Mouse (Mus musculus): Measurements from ENCODE around the gene Rwdd4a. TPM values are rescaled to one million over a fixed set of nuclear protein-coding genes. Genes with fewer than 3 reads are reported as not detected.

Gene Rwdd4a
- polyA plus RNA-seq (2014; fragmentation: Nextera tagmentation; extraction: Ambion mirVana) = 49.9 and 56.1 TPM in 2 replicates

GRCm38 (mm10) chr8:47533344-47534125 lies at the start of gene Rwdd4a, which contains the start of gene Trappc11:
TSS of gene Rwdd4a (plus strand) at chr8:47533664.
TSS of gene Trappc11 (minus strand) at chr8:47533470.
- peak within 1 kb of the TSS; percentile 86 for H3K9ac ChIP-seq (ENCODE audit: low read length)
- H3K4me3 ChIP-seq (ENCODE audit: low read depth, low read length) = peak within 1 kb of the TSS; percentile 84
- no peaks in the 10 kb centered on the region for H3K27me3 ChIP-seq (ENCODE audit: control insufficient read depth, insufficient read depth, low read length)
- peaks cover 3% of the 10 kb centered on the region; the same call in 1 of the 2 replicates for H3K36me3 ChIP-seq (ENCODE audit: control insufficient read depth, insufficient read depth, low read length)
- H3K9me3 ChIP-seq (ENCODE audit: control insufficient read depth, low read length) = no peaks in the 10 kb centered on the region
- H3K4me2 ChIP-seq (ENCODE audit: low read depth, low read length, severe bottlenecking) = peak within 1 kb of the TSS; percentile 90
- ATAC-seq (replicated peaks; ENCODE audit: low FRiP score) (peak; percentile 100), DNase-seq (ENCODE audit: low spot score) (peak; percentile 94)
- peak within 1 kb of the TSS; percentile 42; the same call in 1 of the 2 replicates for H3K27ac ChIP-seq (ENCODE audit: low read depth, low read length)
- under 1% methylated on average over 64 of the region's 65 CpGs for WGBS
- H3K4me1 ChIP-seq (replicated peaks; ENCODE audit: control insufficient read depth, insufficient read depth, low read length) = peaks cover 2% of the 10 kb centered on the region; the same call in 1 of the 2 replicates

GRCm38 (mm10) chr8:47487231-47487630 lies 46.2 kb upstream of the Rwdd4a start:
- DNase-seq (ENCODE audit: low spot score) = no peak
- no peaks in the 10 kb centered on the region; the same call in 1 of the 2 replicates for H3K9me3 ChIP-seq (ENCODE audit: control insufficient read depth, low read length)
- H3K4me1 ChIP-seq (replicated peaks; ENCODE audit: control insufficient read depth, insufficient read depth, low read length) = no peaks in the 10 kb centered on the region; the same call in 1 of the 2 replicates
- H3K36me3 ChIP-seq (ENCODE audit: control insufficient read depth, insufficient read depth, low read length) = peaks cover 2% of the 10 kb centered on the region; the same call in 1 of the 2 replicates
- WGBS = 88% methylated on average over 3 of the region's 3 CpGs
- H3K4me2 ChIP-seq (ENCODE audit: low read depth, low read length, severe bottlenecking) = no peak overlapping the region
- H3K9ac ChIP-seq (ENCODE audit: low read length) = no peak overlapping the region
- ATAC-seq (replicated peaks; ENCODE audit: low FRiP score) = no peak
- no peak overlapping the region for H3K27ac ChIP-seq (ENCODE audit: low read depth, low read length)
- no peak overlapping the region for H3K4me3 ChIP-seq (ENCODE audit: low read depth, low read length)
- H3K27me3 ChIP-seq (ENCODE audit: control insufficient read depth, insufficient read depth, low read length) = no peaks in the 10 kb centered on the region

- peaks cover 4% of the 10 kb centered on the region; the same call in 1 of the 2 replicates for H3K36me3 ChIP-seq (ENCODE audit: control insufficient read depth, insufficient read depth, low read length)
- H3K9ac ChIP-seq (ENCODE audit: low read length) = no peak overlapping the region
- no peaks in the 10 kb centered on the region for H3K9me3 ChIP-seq (ENCODE audit: control insufficient read depth, low read length)
- H3K4me2 ChIP-seq (ENCODE audit: low read depth, low read length, severe bottlenecking) = no peak overlapping the region
- no peak overlapping the region for H3K27ac ChIP-seq (ENCODE audit: low read depth, low read length)
- H3K4me3 ChIP-seq (ENCODE audit: low read depth, low read length) = no peak overlapping the region
- DNase-seq (ENCODE audit: low spot score) = no peak
- 95% methylated on average over 12 of the region's 12 CpGs for whole genome bisulfite sequencing
- H3K27me3 ChIP-seq (ENCODE audit: control insufficient read depth, insufficient read depth, low read length) = no peaks in the 10 kb centered on the region
- ATAC-seq (replicated peaks; ENCODE audit: low FRiP score) = no peak
- no peaks in the 10 kb centered on the region for H3K4me1 ChIP-seq (replicated peaks; ENCODE audit: control insufficient read depth, insufficient read depth, low read length)
Measured at GRCm38 (mm10) chr8:47493106-47493505, 40.4 kb upstream of the Rwdd4a start.

GRCm38 (mm10) chr8:47494602-47495153 lies 38.8 kb upstream of the Rwdd4a start:
- Histone ChIP-seq H3K4me3 (ENCODE audit: low read depth, low read length) (no peak overlapping the region), H3K9ac (ENCODE audit: low read length) (no peak overlapping the region), H3K27me3 (ENCODE audit: control insufficient read depth, insufficient read depth, low read length) (no peaks in the 10 kb centered on the region), H3K4me2 (ENCODE audit: low read depth, low read length, severe bottlenecking) (no peak overlapping the region), H3K4me1 (replicated peaks; ENCODE audit: control insufficient read depth, insufficient read depth, low read length) (no peaks in the 10 kb centered on the region), H3K36me3 (ENCODE audit: control insufficient read depth, insufficient read depth, low read length) (peaks cover 4% of the 10 kb centered on the region; the same call in 1 of the 2 replicates), H3K27ac (ENCODE audit: low read depth, low read length) (no peak overlapping the region), H3K9me3 (ENCODE audit: control insufficient read depth, low read length) (no peaks in the 10 kb centered on the region)
- ATAC-seq (replicated peaks; ENCODE audit: low FRiP score) = no peak
- DNase-seq (ENCODE audit: low spot score) = no peak
- WGBS = 91% methylated on average over 12 of the region's 12 CpGs

- ATAC-seq (replicated peaks; ENCODE audit: low FRiP score) = no peak
- no peak for DNase-seq (ENCODE audit: low spot score)
- WGBS = 93% methylated on average over 6 of the region's 6 CpGs
- no peaks in the 10 kb centered on the region for H3K4me1 ChIP-seq (replicated peaks; ENCODE audit: control insufficient read depth, insufficient read depth, low read length)
- H3K9me3 ChIP-seq (ENCODE audit: control insufficient read depth, low read length) = no peaks in the 10 kb centered on the region
- no peaks in the 10 kb centered on the region for H3K27me3 ChIP-seq (ENCODE audit: control insufficient read depth, insufficient read depth, low read length)
- no peak overlapping the region for H3K27ac ChIP-seq (ENCODE audit: low read depth, low read length)
- H3K36me3 ChIP-seq (ENCODE audit: control insufficient read depth, insufficient read depth, low read length) = peaks cover 4% of the 10 kb centered on the region; the same call in 1 of the 2 replicates
- H3K4me2 ChIP-seq (ENCODE audit: low read depth, low read length, severe bottlenecking) = no peak overlapping the region
- H3K9ac ChIP-seq (ENCODE audit: low read length) = no peak overlapping the region
- no peak overlapping the region for H3K4me3 ChIP-seq (ENCODE audit: low read depth, low read length)
Measured at GRCm38 (mm10) chr8:47495428-47495827, 38.0 kb upstream of the Rwdd4a start.

- Histone ChIP-seq H3K4me2 (ENCODE audit: low read depth, low read length, severe bottlenecking) (no peak overlapping the region), H3K27me3 (ENCODE audit: control insufficient read depth, insufficient read depth, low read length) (no peaks in the 10 kb centered on the region), H3K27ac (ENCODE audit: low read depth, low read length) (no peak overlapping the region), H3K9me3 (ENCODE audit: control insufficient read depth, low read length) (no peaks in the 10 kb centered on the region), H3K36me3 (ENCODE audit: control insufficient read depth, insufficient read depth, low read length) (no peaks in the 10 kb centered on the region; the same call in 1 of the 2 replicates), H3K4me1 (replicated peaks; ENCODE audit: control insufficient read depth, insufficient read depth, low read length) (no peaks in the 10 kb centered on the region), H3K9ac (ENCODE audit: low read length) (no peak overlapping the region), H3K4me3 (ENCODE audit: low read depth, low read length) (no peak overlapping the region)
- 89% methylated on average over 2 of the region's 2 CpGs for WGBS
- ATAC-seq (replicated peaks; ENCODE audit: low FRiP score) (no peak), DNase-seq (ENCODE audit: low spot score) (no peak)
Measured at GRCm38 (mm10) chr8:47501994-47502393, 31.5 kb upstream of the Rwdd4a start.

GRCm38 (mm10) chr8:47502546-47502945 lies 30.9 kb upstream of the Rwdd4a start:
- Histone ChIP-seq H3K4me2 (ENCODE audit: low read depth, low read length, severe bottlenecking) (no peak overlapping the region), H3K4me3 (ENCODE audit: low read depth, low read length) (no peak overlapping the region), H3K4me1 (replicated peaks; ENCODE audit: control insufficient read depth, insufficient read depth, low read length) (no peaks in the 10 kb centered on the region), H3K9me3 (ENCODE audit: control insufficient read depth, low read length) (no peaks in the 10 kb centered on the region), H3K36me3 (ENCODE audit: control insufficient read depth, insufficient read depth, low read length) (no peaks in the 10 kb centered on the region; the same call in 1 of the 2 replicates), H3K9ac (ENCODE audit: low read length) (no peak overlapping the region), H3K27ac (ENCODE audit: low read depth, low read length) (no peak overlapping the region), H3K27me3 (ENCODE audit: control insufficient read depth, insufficient read depth, low read length) (no peaks in the 10 kb centered on the region)
- 95% methylated on average over 13 of the region's 13 CpGs for WGBS
- DNase-seq (ENCODE audit: low spot score) (no peak), ATAC-seq (replicated peaks; ENCODE audit: low FRiP score) (no peak)

GRCm38 (mm10) chr8:47505431-47505830 lies 28.0 kb upstream of the Rwdd4a start:
- H3K27me3 ChIP-seq (ENCODE audit: control insufficient read depth, insufficient read depth, low read length) = no peaks in the 10 kb centered on the region
- no peak overlapping the region for H3K27ac ChIP-seq (ENCODE audit: low read depth, low read length)
- whole genome bisulfite sequencing = 88% methylated on average over 12 of the region's 12 CpGs
- no peaks in the 10 kb centered on the region for H3K9me3 ChIP-seq (ENCODE audit: control insufficient read depth, low read length)
- H3K4me3 ChIP-seq (ENCODE audit: low read depth, low read length) = no peak overlapping the region
- no peak for DNase-seq (ENCODE audit: low spot score)
- no peak overlapping the region for H3K9ac ChIP-seq (ENCODE audit: low read length)
- H3K4me2 ChIP-seq (ENCODE audit: low read depth, low read length, severe bottlenecking) = no peak overlapping the region
- ATAC-seq (replicated peaks; ENCODE audit: low FRiP score) = no peak
- no peaks in the 10 kb centered on the region for H3K4me1 ChIP-seq (replicated peaks; ENCODE audit: control insufficient read depth, insufficient read depth, low read length)
- no peaks in the 10 kb centered on the region for H3K36me3 ChIP-seq (ENCODE audit: control insufficient read depth, insufficient read depth, low read length)
